Mouse (Mus musculus): ENCODE results near the gene Gm42906. TPM values are rescaled to one million over a fixed set of nuclear protein-coding genes. Genes with fewer than 3 reads are reported as not detected.

Gene Gm42906
- polyA plus RNA-seq, 1 experiment from 2014 or later: not detected

DNA sequence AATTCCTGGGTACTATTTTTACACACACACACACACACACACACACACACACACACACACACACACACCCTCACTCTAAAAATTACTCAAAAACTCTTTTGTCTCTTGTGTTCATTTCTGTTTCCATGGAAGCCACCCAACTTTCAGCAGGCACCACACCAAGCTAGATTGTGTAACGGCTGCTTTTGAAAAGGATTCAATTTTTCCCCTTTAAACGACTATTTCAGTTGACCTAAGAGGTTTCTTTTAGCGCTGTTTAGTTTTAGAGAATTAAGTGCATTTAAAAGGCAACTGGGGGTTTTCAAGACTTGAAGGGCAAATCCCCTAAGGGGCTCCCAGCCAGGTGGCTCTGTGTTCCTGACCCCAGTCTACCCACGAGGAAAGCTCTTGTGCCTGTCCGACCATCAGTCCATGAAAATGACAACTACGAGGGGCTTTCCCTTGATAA is 317.5 kb downstream of the Gm42906 start:
- ATAC-seq (ENCODE audit: low FRiP score) (no peak), DNase-seq (ENCODE audit: low spot score) (no peak)
- Histone ChIP-seq H3K4me2 (replicated peaks; ENCODE audit: low read depth, low read length) (no peak overlapping the region), H3K36me3 (ENCODE audit: control insufficient read depth, insufficient read depth, low read length) (no peaks in the 10 kb centered on the region), H3K27me3 (ENCODE audit: control insufficient read depth, insufficient read depth, low read length) (no peaks in the 10 kb centered on the region), H3K27ac (ENCODE audit: low read depth, low read length) (no peak overlapping the region), H3K9ac (ENCODE audit: low read depth, low read length) (no peak overlapping the region), H3K9me3 (ENCODE audit: control insufficient read depth, low read length) (no peaks in the 10 kb centered on the region), H3K4me1 (replicated peaks; ENCODE audit: control insufficient read depth, insufficient read depth, low read length) (no peaks in the 10 kb centered on the region), H3K4me3 (ENCODE audit: low read depth, low read length) (no peak overlapping the region)
- WGBS: 71% methylated on average over 6 of the region's 6 CpGs

DNA sequence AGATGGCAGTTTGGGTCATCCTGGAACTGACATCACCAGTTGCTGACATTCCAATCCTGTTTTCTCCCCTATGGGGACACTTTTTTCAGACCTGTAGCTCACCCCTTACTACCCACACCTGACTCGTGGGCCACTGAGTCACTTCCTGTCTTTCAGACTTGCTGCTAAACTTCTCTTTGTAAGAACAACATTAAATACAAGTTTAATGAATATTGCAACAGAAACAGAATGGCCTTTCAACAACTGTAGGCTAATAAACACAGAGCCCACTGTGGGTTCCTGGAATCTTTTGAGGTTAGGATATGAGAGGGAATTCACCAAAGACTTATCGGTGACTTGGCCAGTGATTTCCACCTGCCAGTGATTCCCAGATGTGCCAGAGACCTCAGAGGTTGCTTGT is 318.1 kb downstream of the Gm42906 start:
- Histone ChIP-seq H3K4me3 (ENCODE audit: low read depth, low read length) (no peak overlapping the region), H3K27me3 (ENCODE audit: control insufficient read depth, insufficient read depth, low read length) (no peaks in the 10 kb centered on the region), H3K36me3 (ENCODE audit: control insufficient read depth, insufficient read depth, low read length) (no peaks in the 10 kb centered on the region), H3K9me3 (ENCODE audit: control insufficient read depth, low read length) (no peaks in the 10 kb centered on the region), H3K4me1 (replicated peaks; ENCODE audit: control insufficient read depth, insufficient read depth, low read length) (no peaks in the 10 kb centered on the region), H3K27ac (ENCODE audit: low read depth, low read length) (no peak overlapping the region), H3K4me2 (replicated peaks; ENCODE audit: low read depth, low read length) (no peak overlapping the region), H3K9ac (ENCODE audit: low read depth, low read length) (no peak overlapping the region)
- DNase-seq (ENCODE audit: low spot score) (no peak), ATAC-seq (ENCODE audit: low FRiP score) (no peak)
- 82% methylated on average over 2 of the region's 2 CpGs for WGBS

- ATAC-seq (ENCODE audit: low FRiP score) (no peak), DNase-seq (ENCODE audit: low spot score) (no peak)
- Histone ChIP-seq H3K4me1 (replicated peaks; ENCODE audit: control insufficient read depth, insufficient read depth, low read length) (no peaks in the 10 kb centered on the region), H3K36me3 (ENCODE audit: control insufficient read depth, insufficient read depth, low read length) (no peaks in the 10 kb centered on the region), H3K9me3 (ENCODE audit: control insufficient read depth, low read length) (no peaks in the 10 kb centered on the region), H3K27ac (ENCODE audit: low read depth, low read length) (no peak overlapping the region), H3K9ac (ENCODE audit: low read depth, low read length) (no peak overlapping the region), H3K4me3 (ENCODE audit: low read depth, low read length) (no peak overlapping the region), H3K27me3 (ENCODE audit: control insufficient read depth, insufficient read depth, low read length) (no peaks in the 10 kb centered on the region), H3K4me2 (replicated peaks; ENCODE audit: low read depth, low read length) (no peak overlapping the region)
- 86% methylated on average over 7 of the region's 7 CpGs for WGBS
Observed at GRCm38 (mm10) chr5:151108955-151109354, 319.0 kb downstream of the Gm42906 start.

GRCm38 (mm10) chr5:151108291-151108897 is 319.6 kb downstream of the Gm42906 start:
- no peak for ATAC-seq (ENCODE audit: low FRiP score)
- H3K9ac ChIP-seq (ENCODE audit: low read depth, low read length): no peak overlapping the region

DNA sequence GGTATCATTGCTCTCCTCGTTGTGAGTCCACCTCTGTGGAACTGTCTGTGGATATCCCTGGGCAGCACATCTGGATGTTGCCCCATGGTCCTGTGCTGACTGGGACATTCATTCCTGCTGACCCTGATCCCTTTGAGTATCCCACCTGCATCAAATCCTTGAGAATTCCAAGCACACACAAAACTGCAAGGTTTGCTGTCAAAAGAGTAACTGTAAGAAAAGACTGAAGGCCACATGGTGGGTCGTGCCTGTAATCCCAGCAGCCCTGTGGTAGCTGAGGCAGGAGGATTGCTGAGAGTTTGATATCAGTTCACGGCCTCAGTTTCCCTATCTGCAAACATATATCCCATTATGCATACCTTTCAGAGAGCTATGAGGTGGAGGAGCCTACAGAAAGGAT is 321.1 kb downstream of the Gm42906 start:
- Histone ChIP-seq H3K4me3 (ENCODE audit: low read depth, low read length) (no peak overlapping the region), H3K36me3 (ENCODE audit: control insufficient read depth, insufficient read depth, low read length) (no peaks in the 10 kb centered on the region), H3K27ac (ENCODE audit: low read depth, low read length) (no peak overlapping the region), H3K4me1 (replicated peaks; ENCODE audit: control insufficient read depth, insufficient read depth, low read length) (no peaks in the 10 kb centered on the region), H3K4me2 (replicated peaks; ENCODE audit: low read depth, low read length) (no peak overlapping the region), H3K27me3 (ENCODE audit: control insufficient read depth, insufficient read depth, low read length) (no peaks in the 10 kb centered on the region), H3K9me3 (ENCODE audit: control insufficient read depth, low read length) (no peaks in the 10 kb centered on the region), H3K9ac (ENCODE audit: low read depth, low read length) (no peak overlapping the region)
- WGBS: 96% methylated on average over 3 of the region's 3 CpGs
- no peak for DNase-seq (ENCODE audit: low spot score)
- no peak for ATAC-seq (ENCODE audit: low FRiP score)

More at GRCm38 (mm10) chr5:151108291-151108897, 319.6 kb downstream of the Gm42906 start:
- 61% methylated on average over 19 of the region's 19 CpGs for WGBS
- no peaks in the 10 kb centered on the region for H3K36me3 ChIP-seq (ENCODE audit: control insufficient read depth, insufficient read depth, low read length)
- DNase-seq (ENCODE audit: low spot score): no peak
- no peak overlapping the region for H3K4me3 ChIP-seq (ENCODE audit: low read depth, low read length)
- no peaks in the 10 kb centered on the region for H3K4me1 ChIP-seq (replicated peaks; ENCODE audit: control insufficient read depth, insufficient read depth, low read length)
- H3K27me3 ChIP-seq (ENCODE audit: control insufficient read depth, insufficient read depth, low read length): no peaks in the 10 kb centered on the region
- no peaks in the 10 kb centered on the region for H3K9me3 ChIP-seq (ENCODE audit: control insufficient read depth, low read length)
- H3K4me2 ChIP-seq (replicated peaks; ENCODE audit: low read depth, low read length): no peak overlapping the region
- H3K27ac ChIP-seq (ENCODE audit: low read depth, low read length): no peak overlapping the region

GRCm38 (mm10) chr5:151105054-151105971 is 322.6 kb downstream of the Gm42906 start:
- ATAC-seq (ENCODE audit: low FRiP score): no peak
- WGBS: 77% methylated on average over 10 of the region's 10 CpGs
- Histone ChIP-seq H3K9ac (ENCODE audit: low read depth, low read length) (no peak overlapping the region), H3K4me3 (ENCODE audit: low read depth, low read length) (no peak overlapping the region), H3K27ac (ENCODE audit: low read depth, low read length) (no peak overlapping the region), H3K27me3 (ENCODE audit: control insufficient read depth, insufficient read depth, low read length) (no peaks in the 10 kb centered on the region), H3K36me3 (ENCODE audit: control insufficient read depth, insufficient read depth, low read length) (no peaks in the 10 kb centered on the region), H3K9me3 (ENCODE audit: control insufficient read depth, low read length) (no peaks in the 10 kb centered on the region), H3K4me2 (replicated peaks; ENCODE audit: low read depth, low read length) (no peak overlapping the region), H3K4me1 (replicated peaks; ENCODE audit: control insufficient read depth, insufficient read depth, low read length) (no peaks in the 10 kb centered on the region)
- DNase-seq (ENCODE audit: low spot score): no peak

DNA sequence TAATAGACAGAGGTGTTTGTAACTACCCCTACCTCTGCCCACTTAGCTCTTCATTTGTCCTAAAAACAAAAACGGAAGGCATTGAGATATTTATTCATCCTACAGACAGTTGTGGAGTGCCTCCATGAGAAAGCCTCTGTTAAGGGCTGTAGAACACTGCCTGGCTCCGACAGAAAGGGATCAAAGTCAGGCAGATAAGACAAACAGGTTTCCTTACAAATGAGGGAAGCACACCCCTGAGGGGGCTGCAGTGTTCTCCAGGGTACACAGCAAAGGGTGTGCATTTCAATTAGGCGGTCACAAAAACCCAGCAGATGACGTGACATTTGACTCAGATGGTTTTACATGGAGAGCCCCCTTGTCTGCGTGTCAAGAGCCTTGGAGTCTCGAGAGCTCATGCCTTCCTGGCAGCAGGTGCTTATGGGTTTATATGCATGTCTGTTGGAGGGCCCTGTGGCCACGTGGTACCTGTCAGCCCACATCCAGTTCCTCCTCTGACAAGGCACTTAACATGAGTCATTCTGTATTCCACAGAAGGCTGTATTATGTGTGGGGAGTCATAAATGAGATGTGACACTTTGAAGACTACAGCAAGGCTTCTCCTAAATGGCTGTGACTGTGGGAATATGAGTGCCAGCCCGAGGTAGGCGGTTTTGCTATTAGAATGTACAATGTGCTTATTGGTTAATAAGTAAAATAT is 323.5 kb downstream of the Gm42906 start:
- no peak overlapping the region for H3K27ac ChIP-seq (ENCODE audit: low read depth, low read length)
- WGBS: 65% methylated on average over 9 of the region's 9 CpGs
- ATAC-seq (ENCODE audit: low FRiP score): no peak

GRCm38 (mm10) chr5:151103284-151103683 is 324.7 kb downstream of the Gm42906 start:
- H3K9me3 ChIP-seq (ENCODE audit: control insufficient read depth, low read length): no peaks in the 10 kb centered on the region
- DNase-seq (ENCODE audit: low spot score) (no peak), ATAC-seq (ENCODE audit: low FRiP score) (no peak)
- no peak overlapping the region for H3K9ac ChIP-seq (ENCODE audit: low read depth, low read length)
- no peaks in the 10 kb centered on the region for H3K27me3 ChIP-seq (ENCODE audit: control insufficient read depth, insufficient read depth, low read length)
- H3K4me3 ChIP-seq (ENCODE audit: low read depth, low read length): no peak overlapping the region
- no peak overlapping the region for H3K27ac ChIP-seq (ENCODE audit: low read depth, low read length)
- no peaks in the 10 kb centered on the region for H3K4me1 ChIP-seq (replicated peaks; ENCODE audit: control insufficient read depth, insufficient read depth, low read length)
- no peak overlapping the region for H3K4me2 ChIP-seq (replicated peaks; ENCODE audit: low read depth, low read length)
- H3K36me3 ChIP-seq (ENCODE audit: control insufficient read depth, insufficient read depth, low read length): no peaks in the 10 kb centered on the region
- 72% methylated on average over 4 of the region's 4 CpGs for WGBS

More for the DNA sequence above, 323.5 kb downstream of the Gm42906 start:
- H3K9ac ChIP-seq (ENCODE audit: low read depth, low read length): no peak overlapping the region
- no peaks in the 10 kb centered on the region for H3K27me3 ChIP-seq (ENCODE audit: control insufficient read depth, insufficient read depth, low read length)
- DNase-seq (ENCODE audit: low spot score): no peak
- H3K4me2 ChIP-seq (replicated peaks; ENCODE audit: low read depth, low read length): no peak overlapping the region
- no peak overlapping the region for H3K4me3 ChIP-seq (ENCODE audit: low read depth, low read length)
- H3K9me3 ChIP-seq (ENCODE audit: control insufficient read depth, low read length): no peaks in the 10 kb centered on the region
- H3K36me3 ChIP-seq (ENCODE audit: control insufficient read depth, insufficient read depth, low read length): no peaks in the 10 kb centered on the region
- H3K4me1 ChIP-seq (replicated peaks; ENCODE audit: control insufficient read depth, insufficient read depth, low read length): no peaks in the 10 kb centered on the region

Data from hindbrain, embryonic 11.5 days (tissue).